Mouse (Mus musculus): ENCODE results near the gene Scgb3a1.

- no peak for TF ChIP-seq POLR2A (IDR thresholded peaks at IDR 0.05; ENCODE audit: extremely low read depth, insufficient read depth, low read length)
- no peak for TF ChIP-seq CTCF (IDR thresholded peaks at IDR 0.05; ENCODE audit: extremely low read depth, insufficient read depth, low read length)
Observed at GRCm38 (mm10) chr11:49662292-49662780, 1.1 kb upstream of the Scgb3a1 start.
